Mouse (Mus musculus) forebrain, embryonic 15.5 days (tissue): ENCODE measurements around the gene Rflna. TPM values are rescaled to one million over a fixed set of nuclear protein-coding genes. Genes with fewer than 3 reads are reported as not detected.

Experiments used
- ATAC-seq: fragments of 200-750 bp; cut with Nextera tagmentation; replicated peaks from 2 replicates; pipeline ENCODE4 v1.8.0; 2017; ENCODE audit warnings: mild to moderate bottlenecking, moderate TSS enrichment, moderate library complexity
- H3K27ac ChIP-seq: fragments of 300-500 bp; sonication (generic); replicated peaks from 2 replicates; pipeline ENCODE4 v1.5.1; 2015; ENCODE audit warnings: mild to moderate bottlenecking, inconsistent platforms
- H3K27me3 ChIP-seq: fragments of 300-500 bp; sonication (generic); 2 replicates; pipeline ENCODE4 v1.6.1; 2015; ENCODE audit warnings: inconsistent platforms
- H3K36me3 ChIP-seq: fragments of 300-500 bp; sonication (generic); 2 replicates; pipeline ENCODE4 v1.6.1; 2015; ENCODE audit warnings: mild to moderate bottlenecking, inconsistent platforms
- H3K4me1 ChIP-seq: fragments of 300-500 bp; sonication (generic); 2 replicates; pipeline ENCODE4 v1.6.1; 2015; ENCODE audit warnings: inconsistent platforms
- H3K4me2 ChIP-seq: fragments of 300-500 bp; sonication (generic); replicated peaks from 2 replicates; pipeline ENCODE4 v1.6.1; 2015; ENCODE audit warnings: mild to moderate bottlenecking, inconsistent platforms
- H3K4me3 ChIP-seq: fragments of 300-500 bp; sonication (generic); 2 replicates; pipeline ENCODE4 v1.5.1; 2015; ENCODE audit warnings: mild to moderate bottlenecking, inconsistent platforms
- H3K9ac ChIP-seq: fragments of 300-500 bp; sonication (generic); replicated peaks from 2 replicates; pipeline ENCODE4 v1.6.1; 2015; ENCODE audit warnings: mild to moderate bottlenecking, inconsistent platforms
- H3K9me3 ChIP-seq: fragments of 300-500 bp; sonication (generic); 2 replicates; pipeline ENCODE4 v1.6.1; 2016; ENCODE audit warnings: inconsistent platforms
- WGBS: fragments of 180-500 bp; shearing (Covaris S2); methylation state at CpG from one replicate; pipeline ENCODE4 v1.1.7; 2015; ENCODE audit warnings: mixed read lengths; 5-methylcytosine and 5-hydroxymethylcytosine counted together
- polyA plus RNA-seq: library from polyadenylated mRNA; unstranded; fragments of >200 nt; fragmentation: Nextera tagmentation; extraction: Ambion mirVana; gene quantifications from 2 replicates; pipeline ENCODE4 v1.2.1, GENCODE M21; 2015

Rflna gene
- polyA plus RNA-seq, 1 experiment from 2014 or later = 2.5 TPM

DNA sequence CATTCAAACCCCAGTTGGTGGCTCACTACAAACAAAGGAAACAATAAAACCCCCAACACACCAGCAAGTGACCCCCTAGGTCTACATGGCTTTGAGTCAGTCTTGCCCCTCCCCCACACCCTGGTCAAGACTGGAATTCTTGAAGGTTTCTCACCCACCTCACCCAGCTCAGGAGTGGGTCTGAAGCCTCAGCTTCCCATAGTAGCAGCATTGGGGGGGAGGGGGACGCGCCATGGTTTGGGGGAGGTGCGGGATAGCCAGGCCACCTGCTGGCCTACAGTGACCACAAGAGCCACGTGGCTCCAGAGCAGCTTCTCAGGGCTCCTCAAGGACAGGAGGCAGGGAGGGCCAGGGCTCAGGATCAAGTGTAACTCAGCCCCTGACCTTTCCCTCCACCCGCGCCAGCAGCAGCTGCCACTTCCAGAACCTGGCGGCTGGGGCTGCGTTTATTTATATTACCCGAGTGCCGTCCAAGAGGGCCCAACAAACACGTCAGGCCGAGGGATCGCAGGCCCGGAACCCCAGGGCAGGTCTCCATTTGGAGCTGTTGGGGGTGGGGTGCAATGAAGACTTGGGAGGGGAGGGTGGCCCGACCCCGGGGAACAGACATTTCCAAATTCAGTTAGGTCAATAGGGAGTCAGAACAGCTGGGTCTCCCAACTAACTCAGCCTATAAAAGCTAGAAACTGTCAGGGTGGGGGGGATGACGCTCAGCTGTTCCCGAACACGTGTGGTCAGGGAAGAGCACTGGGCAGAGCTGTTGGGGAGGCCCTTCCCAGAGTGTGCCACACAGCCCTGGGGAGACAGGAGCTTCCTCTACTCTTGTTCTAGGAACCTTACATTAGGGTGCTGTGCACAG lies 53.9 kb downstream of the Rflna start:
- H3K27ac ChIP-seq = peak overlapping the region; percentile 81; the same call in 1 of the 2 replicates
- 0 out of 2 replicates have a peak, but pooled peaks have one; percentile 15 for ATAC-seq
- H3K4me1 ChIP-seq = peaks cover 51% of the 10 kb centered on the region
- 0 out of 2 replicates have a peak, but pooled peaks cover 2% of the 10 kb centered on the region for H3K36me3 ChIP-seq
- no peaks in the 10 kb centered on the region for H3K9me3 ChIP-seq
- 15% methylated on average over 19 of the region's 19 CpGs for WGBS
- H3K4me2 ChIP-seq = peak overlapping the region; percentile 58
- H3K9ac ChIP-seq = no peak overlapping the region
- H3K4me3 ChIP-seq = peak overlapping the region; percentile 30; the same call in 1 of the 2 replicates
- no peaks in the 10 kb centered on the region for H3K27me3 ChIP-seq

DNA sequence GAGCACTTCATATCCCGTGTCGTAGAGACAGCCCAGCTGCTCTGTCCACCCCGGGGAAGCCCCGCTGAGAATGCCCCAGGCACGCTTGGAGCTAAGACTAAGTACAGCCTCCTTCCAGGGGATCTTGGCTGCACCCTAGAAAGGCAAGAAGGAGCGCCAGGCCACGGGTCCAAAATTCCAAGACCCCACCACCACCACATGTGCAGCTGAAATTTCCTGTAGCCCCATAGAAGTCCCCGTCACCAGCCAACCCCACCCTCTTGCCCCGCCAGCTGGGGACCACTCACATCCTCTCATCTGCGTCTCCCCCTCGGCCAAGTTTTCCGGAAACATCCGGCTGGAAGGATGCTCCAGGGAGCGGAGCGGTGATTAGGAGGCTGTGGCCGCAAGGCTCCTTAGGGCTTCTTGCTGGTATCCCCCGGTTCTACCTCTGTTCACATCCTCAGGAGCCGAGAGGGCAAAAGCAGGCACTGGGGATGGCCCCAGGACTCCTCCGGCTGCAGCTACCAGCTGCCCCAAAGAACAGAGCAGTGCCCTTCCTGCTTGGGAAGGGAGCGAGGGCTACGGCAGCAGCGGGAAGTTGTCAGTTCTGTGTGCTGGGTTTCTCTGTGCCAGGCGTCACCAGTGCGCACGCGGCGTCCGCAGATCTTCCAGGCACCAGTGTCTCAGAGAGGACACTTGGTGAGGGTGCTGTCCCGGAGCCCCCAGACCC lies 54.7 kb downstream of the Rflna start:
- Histone ChIP-seq H3K4me1 (peaks cover 48% of the 10 kb centered on the region), H3K9me3 (no peaks in the 10 kb centered on the region), H3K4me2 (peak overlapping the region; percentile 58), H3K9ac (peak overlapping the region; percentile 39), H3K36me3 (0 out of 2 replicates have a peak, but pooled peaks cover 2% of the 10 kb centered on the region), H3K4me3 (peak overlapping the region; percentile 30), H3K27ac (peak overlapping the region; percentile 81), H3K27me3 (no peaks in the 10 kb centered on the region)
- 19% methylated on average over 29 of the region's 29 CpGs for WGBS
- peak; percentile 14; the same call in 1 of the 2 replicates for ATAC-seq

DNA sequence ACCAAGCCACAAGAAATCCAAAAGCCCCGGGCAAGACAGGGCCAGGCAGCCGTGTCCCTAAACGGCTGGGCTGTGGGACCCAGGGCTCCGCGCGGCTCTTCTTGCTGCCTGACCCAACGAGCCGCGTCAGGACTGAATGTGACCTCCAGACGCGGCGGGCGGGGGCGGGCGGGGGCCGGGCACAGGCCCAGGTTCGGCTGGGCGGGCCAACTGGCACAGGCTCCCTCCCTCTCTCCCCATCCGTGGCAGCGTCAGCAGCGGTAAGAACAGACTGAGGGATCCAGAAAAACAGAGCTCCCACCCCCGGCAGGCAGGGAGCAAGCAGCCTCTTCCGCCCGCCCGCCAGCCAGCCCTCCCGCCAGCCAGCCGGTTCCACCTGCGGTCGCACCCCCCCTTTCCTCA lies 55.2 kb downstream of the Rflna start:
- Histone ChIP-seq H3K36me3 (0 out of 2 replicates have a peak, but pooled peaks cover 2% of the 10 kb centered on the region), H3K27me3 (no peaks in the 10 kb centered on the region), H3K4me3 (peak overlapping the region; percentile 30), H3K9me3 (no peaks in the 10 kb centered on the region), H3K27ac (peak overlapping the region; percentile 81), H3K4me1 (peaks cover 49% of the 10 kb centered on the region), H3K4me2 (peak overlapping the region; percentile 58), H3K9ac (peak overlapping the region; percentile 39)
- peak; percentile 75 for ATAC-seq
- WGBS = 2% methylated on average over 29 of the region's 29 CpGs

Other genes starting within 250 kb of the Rflna start
- 31.3 and 33.3 TPM in 2 replicates for gene Ccdc92, start 140.8 kb upstream of the Rflna start, polyA plus RNA-seq
- 122 and 129 TPM in 2 replicates for gene Zfp664, start 140.5 kb upstream of the Rflna start, polyA plus RNA-seq
- gene Ncor2, start 176.0 kb downstream of the Rflna start, polyA plus RNA-seq = 30.2 and 31.6 TPM in 2 replicates